Mouse (Mus musculus) embryonic fibroblast, embryonic 13.5 days (primary cell): ENCODE results near the gene Mrfap1.

ENCODE experiments used
- CTCF ChIP-seq: IDR thresholded peaks from 2 replicates; pipeline ENCODE4 v1.5.1; 2011; ENCODE audit warnings: mild to moderate bottlenecking, control low read depth, low read length, moderate library complexity, borderline replicate concordance; ENCODE audit not compliant: insufficient read depth
- POLR2A ChIP-seq: IDR thresholded peaks from 2 replicates; pipeline ENCODE4 v1.6.1; 2011; ENCODE audit warnings: low read depth, mild to moderate bottlenecking, control low read depth, low read length, moderate library complexity

GRCm38 (mm10) chr5:36807106-36807505 is 10.5 kb upstream of the Mrfap1 start:
- TF ChIP-seq CTCF = no peak
- TF ChIP-seq POLR2A = no peak
